Mouse (Mus musculus): Measurements from ENCODE around the gene Ntsr1.

DNA sequence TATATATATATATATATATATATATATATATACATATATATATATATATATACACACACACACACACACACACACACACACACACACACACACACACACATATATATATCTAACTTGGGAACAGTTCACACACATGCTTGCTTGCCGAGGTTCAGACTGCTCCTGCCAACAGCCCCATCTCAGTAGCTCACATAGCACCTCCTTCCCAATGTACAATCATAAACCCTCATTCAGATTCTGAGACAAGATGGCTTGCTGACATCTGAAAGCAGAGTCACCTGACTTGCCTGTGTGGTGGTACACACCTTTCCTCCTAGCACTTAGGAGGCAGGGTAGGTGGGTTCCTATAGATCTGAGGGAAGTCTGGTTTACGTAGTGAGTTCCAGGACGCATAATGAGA lies 52.6 kb downstream of the Ntsr1 start:
- TF ChIP-seq CTCF (IDR thresholded peaks at IDR 0.05) = no peak
- TF ChIP-seq EP300 (IDR thresholded peaks at IDR 0.05) = no peak
